Mouse (Mus musculus): ENCODE data around the gene Pars2. TPM values are rescaled to one million over a fixed set of nuclear protein-coding genes. Genes with fewer than 3 reads are reported as not detected.

Gene Pars2
- polyA plus RNA-seq, 1 experiment from 2014 or later = 10.8 TPM

- no peak for ATAC-seq (replicated peaks; ENCODE audit: insufficient number of reproducible peaks, insufficient read depth, low FRiP score, low read depth)
- Histone ChIP-seq H3K36me3 (peaks cover 44% of the 10 kb centered on the region), H3K4me1 (replicated peaks) (peaks cover 10% of the 10 kb centered on the region), H3K27ac (no peak overlapping the region), H3K9me3 (replicated peaks) (no peaks in the 10 kb centered on the region), H3K4me2 (no peak overlapping the region), H3K27me3 (no peaks in the 10 kb centered on the region), H3K9ac (no peak overlapping the region), H3K4me3 (no peak overlapping the region)
- WGBS = 85% methylated on average over 5 of the region's 5 CpGs
Observed at GRCm38 (mm10) chr4:106676749-106677148, 25.9 kb downstream of the Pars2 start.

- Histone ChIP-seq H3K9me3 (replicated peaks) (no peaks in the 10 kb centered on the region), H3K4me3 (peak within 1 kb of the TSS; percentile 87), H3K27me3 (no peaks in the 10 kb centered on the region), H3K4me2 (peak within 1 kb of the TSS; percentile 79), H3K9ac (peak within 1 kb of the TSS; percentile 89), H3K36me3 (peaks cover 28% of the 10 kb centered on the region), H3K4me1 (replicated peaks) (peaks cover 10% of the 10 kb centered on the region), H3K27ac (peak within 1 kb of the TSS; percentile 72)
- ATAC-seq (replicated peaks; ENCODE audit: insufficient number of reproducible peaks, insufficient read depth, low FRiP score, low read depth) = peak; percentile 94
- under 1% methylated on average over 43 of the region's 43 CpGs for WGBS
Observed at GRCm38 (mm10) chr4:106678442-106679118, 27.7 kb downstream of the Pars2 start, which contains the start of gene Ttc4. TSS of gene Ttc4 (minus strand) at chr4:106678944.

GRCm38 (mm10) chr4:106679152-106679551, 28.3 kb downstream of the Pars2 start:
- Histone ChIP-seq H3K4me2 (peak overlapping the region; percentile 79), H3K36me3 (peaks cover 24% of the 10 kb centered on the region), H3K27me3 (no peaks in the 10 kb centered on the region), H3K9ac (no peak overlapping the region), H3K9me3 (replicated peaks) (no peaks in the 10 kb centered on the region), H3K4me1 (replicated peaks) (peaks cover 10% of the 10 kb centered on the region), H3K27ac (no peak overlapping the region), H3K4me3 (peak overlapping the region; percentile 87)
- ATAC-seq (replicated peaks; ENCODE audit: insufficient number of reproducible peaks, insufficient read depth, low FRiP score, low read depth) = no peak
- WGBS = 44% methylated on average over 3 of the region's 3 CpGs

GRCm38 (mm10) chr4:106680955-106681354, 30.1 kb downstream of the Pars2 start:
- Histone ChIP-seq H3K27ac (no peak overlapping the region), H3K4me1 (replicated peaks) (peaks cover 10% of the 10 kb centered on the region), H3K4me3 (no peak overlapping the region), H3K4me2 (no peak overlapping the region), H3K36me3 (peaks cover 11% of the 10 kb centered on the region), H3K9me3 (replicated peaks) (no peaks in the 10 kb centered on the region), H3K9ac (no peak overlapping the region), H3K27me3 (no peaks in the 10 kb centered on the region)
- 54% methylated on average over 2 of the region's 2 CpGs for WGBS
- ATAC-seq (replicated peaks; ENCODE audit: insufficient number of reproducible peaks, insufficient read depth, low FRiP score, low read depth) = no peak

GRCm38 (mm10) chr4:106688636-106689296, 37.9 kb downstream of the Pars2 start:
- no peak overlapping the region for H3K4me3 ChIP-seq
- no peaks in the 10 kb centered on the region for H3K36me3 ChIP-seq
- no peak overlapping the region for H3K9ac ChIP-seq
- H3K9me3 ChIP-seq (replicated peaks) = no peaks in the 10 kb centered on the region
- H3K27ac ChIP-seq = peak overlapping the region; percentile 46
- no peaks in the 10 kb centered on the region for H3K4me1 ChIP-seq (replicated peaks)
- H3K4me2 ChIP-seq = no peak overlapping the region
- H3K27me3 ChIP-seq = no peaks in the 10 kb centered on the region
- 29% methylated on average over 3 of the region's 3 CpGs for WGBS
- ATAC-seq (replicated peaks; ENCODE audit: insufficient number of reproducible peaks, insufficient read depth, low FRiP score, low read depth) = peak; percentile 77

GRCm38 (mm10) chr4:106693841-106694430, 43.1 kb downstream of the Pars2 start:
- Histone ChIP-seq H3K27ac (no peak overlapping the region), H3K36me3 (no peaks in the 10 kb centered on the region), H3K4me1 (replicated peaks) (no peaks in the 10 kb centered on the region), H3K9ac (no peak overlapping the region), H3K9me3 (replicated peaks) (no peaks in the 10 kb centered on the region), H3K4me3 (no peak overlapping the region), H3K4me2 (no peak overlapping the region), H3K27me3 (no peaks in the 10 kb centered on the region)
- WGBS = 72% methylated on average over 15 of the region's 15 CpGs
- no peak for ATAC-seq (replicated peaks; ENCODE audit: insufficient number of reproducible peaks, insufficient read depth, low FRiP score, low read depth)

GRCm38 (mm10) chr4:106699989-106700388, 49.1 kb downstream of the Pars2 start:
- H3K36me3 ChIP-seq = no peaks in the 10 kb centered on the region
- no peaks in the 10 kb centered on the region for H3K9me3 ChIP-seq (replicated peaks)
- H3K4me1 ChIP-seq (replicated peaks) = no peaks in the 10 kb centered on the region; the same call in none of the 2 replicates
- no peak overlapping the region for H3K4me3 ChIP-seq
- no peak overlapping the region for H3K27ac ChIP-seq
- 0 out of 2 replicates have a peak, but pooled peaks have one; percentile 37 for ATAC-seq (replicated peaks; ENCODE audit: insufficient number of reproducible peaks, insufficient read depth, low FRiP score, low read depth)
- H3K27me3 ChIP-seq = peaks cover 27% of the 10 kb centered on the region
- WGBS = 16% methylated on average over 9 of the region's 9 CpGs
- no peak overlapping the region for H3K4me2 ChIP-seq
- no peak overlapping the region for H3K9ac ChIP-seq

GRCm38 (mm10) chr4:106700798-106701197, 49.9 kb downstream of the Pars2 start:
- Histone ChIP-seq H3K9ac (no peak overlapping the region), H3K4me3 (no peak overlapping the region), H3K27ac (no peak overlapping the region), H3K27me3 (peaks cover 27% of the 10 kb centered on the region), H3K9me3 (replicated peaks) (no peaks in the 10 kb centered on the region), H3K4me1 (replicated peaks) (no peaks in the 10 kb centered on the region; the same call in none of the 2 replicates), H3K4me2 (no peak overlapping the region), H3K36me3 (no peaks in the 10 kb centered on the region)
- 42% methylated on average over 4 of the region's 4 CpGs for WGBS
- no peak for ATAC-seq (replicated peaks; ENCODE audit: insufficient number of reproducible peaks, insufficient read depth, low FRiP score, low read depth)

- Histone ChIP-seq H3K4me3 (no peak overlapping the region), H3K9me3 (replicated peaks) (no peaks in the 10 kb centered on the region), H3K4me1 (replicated peaks) (no peaks in the 10 kb centered on the region; the same call in none of the 2 replicates), H3K4me2 (no peak overlapping the region), H3K36me3 (no peaks in the 10 kb centered on the region), H3K9ac (no peak overlapping the region), H3K27ac (no peak overlapping the region), H3K27me3 (peaks cover 27% of the 10 kb centered on the region)
- ATAC-seq (replicated peaks; ENCODE audit: insufficient number of reproducible peaks, insufficient read depth, low FRiP score, low read depth) = no peak
- WGBS = 76% methylated on average over 10 of the region's 10 CpGs
Observed at GRCm38 (mm10) chr4:106703956-106704355, 53.1 kb downstream of the Pars2 start.

- Histone ChIP-seq H3K27ac (no peak overlapping the region), H3K27me3 (peaks cover 27% of the 10 kb centered on the region), H3K4me2 (no peak overlapping the region), H3K9me3 (replicated peaks) (no peaks in the 10 kb centered on the region), H3K4me1 (replicated peaks) (no peaks in the 10 kb centered on the region; the same call in none of the 2 replicates), H3K36me3 (no peaks in the 10 kb centered on the region), H3K4me3 (no peak overlapping the region), H3K9ac (no peak overlapping the region)
- WGBS = 62% methylated on average over 11 of the region's 11 CpGs
- ATAC-seq (replicated peaks; ENCODE audit: insufficient number of reproducible peaks, insufficient read depth, low FRiP score, low read depth) = no peak
Observed at GRCm38 (mm10) chr4:106704416-106704815, 53.5 kb downstream of the Pars2 start.

Measured in heart, embryonic 15.5 days (tissue).